Mouse (Mus musculus): ENCODE measurements around the gene Mpzl1. TPM values are rescaled to one million over a fixed set of nuclear protein-coding genes. Genes with fewer than 3 reads are reported as not detected.

Mpzl1 gene
- polyA plus RNA-seq, 1 experiment = 84.2 TPM

GRCm38 (mm10) chr1:165655482-165655881 is 21.1 kb upstream of the Mpzl1 start:
- no peak for DNase-seq (ENCODE audit: low spot score)

GRCm38 (mm10) chr1:165655022-165655421 is 20.7 kb upstream of the Mpzl1 start:
- no peak for DNase-seq (ENCODE audit: low spot score)

GRCm38 (mm10) chr1:165653126-165653885 is 19.0 kb upstream of the Mpzl1 start:
- DNase-seq (ENCODE audit: low spot score) = no peak

- DNase-seq (ENCODE audit: low spot score) = no peak
Observed at GRCm38 (mm10) chr1:165652507-165652906, 18.2 kb upstream of the Mpzl1 start.

GRCm38 (mm10) chr1:165651158-165651557 is 16.8 kb upstream of the Mpzl1 start:
- no peak for DNase-seq (ENCODE audit: low spot score)

- DNase-seq (ENCODE audit: low spot score) = no peak
Observed at GRCm38 (mm10) chr1:165645102-165645501, 10.8 kb upstream of the Mpzl1 start.

- no peak for DNase-seq (ENCODE audit: low spot score)
Observed at GRCm38 (mm10) chr1:165643735-165644134, 9.4 kb upstream of the Mpzl1 start.

- no peak for DNase-seq (ENCODE audit: low spot score)
Observed at GRCm38 (mm10) chr1:165642780-165643311, 8.5 kb upstream of the Mpzl1 start.

GRCm38 (mm10) chr1:165641786-165642771 is 7.7 kb upstream of the Mpzl1 start:
- peak; percentile 99 for DNase-seq (ENCODE audit: low spot score)

GRCm38 (mm10) chr1:165641271-165641771 is 7.0 kb upstream of the Mpzl1 start:
- DNase-seq (ENCODE audit: low spot score) = peak; percentile 50

- no peak for DNase-seq (ENCODE audit: low spot score)
Observed at GRCm38 (mm10) chr1:165636289-165636688, 2.0 kb upstream of the Mpzl1 start.

GRCm38 (mm10) chr1:165635055-165635897 is 938 bp upstream of the Mpzl1 start:
- DNase-seq (ENCODE audit: low spot score) = no peak

- no peak for DNase-seq (ENCODE audit: low spot score)
Observed at GRCm38 (mm10) chr1:165633345-165633744, 993 bp downstream of the Mpzl1 start.

GRCm38 (mm10) chr1:165631136-165631535 is 3.2 kb downstream of the Mpzl1 start:
- DNase-seq (ENCODE audit: low spot score) = no peak

GRCm38 (mm10) chr1:165629975-165630374 is 4.4 kb downstream of the Mpzl1 start:
- no peak for DNase-seq (ENCODE audit: low spot score)

GRCm38 (mm10) chr1:165628603-165629002 is 5.7 kb downstream of the Mpzl1 start:
- no peak for DNase-seq (ENCODE audit: low spot score)

- no peak for DNase-seq (ENCODE audit: low spot score)
Observed at GRCm38 (mm10) chr1:165625896-165626295, 8.4 kb downstream of the Mpzl1 start.

GRCm38 (mm10) chr1:165625058-165625457 is 9.3 kb downstream of the Mpzl1 start:
- DNase-seq (ENCODE audit: low spot score) = no peak

GRCm38 (mm10) chr1:165618201-165618624 is 16.1 kb downstream of the Mpzl1 start:
- DNase-seq (ENCODE audit: low spot score) = no peak

- no peak for DNase-seq (ENCODE audit: low spot score)
Observed at GRCm38 (mm10) chr1:165617166-165617891, 17.0 kb downstream of the Mpzl1 start.
